Mouse (Mus musculus) heart, adult 11 months (tissue): ENCODE results near the gene Gm9736.
"Not testable (repeated sequence)": the region's sequence is repeated elsewhere in the genome, so short reads cannot be mapped to it uniquely, and the experiment has no call there.

Experiments used
- DNase-seq: peaks from one replicate; pipeline ENCODE4 v3.0.0; 2022

The Gm9736 gene

GRCm38 (mm10) chr10:77724855-77725254 lies 26.3 kb downstream of the Gm9736 start:
- no peak for DNase-seq

GRCm38 (mm10) chr10:77720299-77720698 lies 30.9 kb downstream of the Gm9736 start, which contains the start of gene Krtap12-1:
TSS of gene Krtap12-1 (plus strand) at chr10:77720599.
- DNase-seq = not testable (repeated sequence)

GRCm38 (mm10) chr10:77715507-77715906 lies 35.6 kb downstream of the Gm9736 start, which contains the start of gene Gm10142:
TSS of gene Gm10142 (plus strand) at chr10:77715807.
- DNase-seq = no peak

GRCm38 (mm10) chr10:77713734-77714133 lies 37.4 kb downstream of the Gm9736 start:
- DNase-seq = no peak

- peak; percentile 83 for DNase-seq
These were observed 40.0 kb downstream of the Gm9736 start, which contains the start of gene Gm10024 for GRCm38 (mm10) chr10:77711157-77711556. TSS of gene Gm10024 (plus strand) at chr10:77711457.

DNA sequence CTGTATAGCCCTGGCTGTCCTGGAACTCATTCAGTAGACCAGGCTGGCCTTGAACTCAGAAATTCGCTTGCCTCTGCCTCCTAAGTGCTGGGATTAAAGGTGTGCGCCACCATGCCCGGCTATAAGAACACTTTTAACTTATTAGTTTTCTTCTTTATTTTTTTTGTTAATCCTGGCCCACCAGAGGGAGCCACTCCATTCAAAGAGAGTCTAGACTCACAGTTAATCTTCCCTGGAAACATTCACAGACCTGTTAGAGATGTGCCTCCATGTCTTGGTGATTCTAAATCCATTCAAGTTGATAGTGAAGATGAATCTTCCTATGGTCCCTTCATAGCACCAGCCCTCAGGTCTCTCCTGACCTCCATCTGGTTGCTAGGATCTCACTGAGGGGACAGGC lies 41.3 kb downstream of the Gm9736 start:
- no peak for DNase-seq

GRCm38 (mm10) chr10:77706326-77706725 lies 44.8 kb downstream of the Gm9736 start, which contains the start of gene Gm10272:
TSS of gene Gm10272 (plus strand) at chr10:77706626.
- no peak for DNase-seq
